In the genomic region with DNA sequence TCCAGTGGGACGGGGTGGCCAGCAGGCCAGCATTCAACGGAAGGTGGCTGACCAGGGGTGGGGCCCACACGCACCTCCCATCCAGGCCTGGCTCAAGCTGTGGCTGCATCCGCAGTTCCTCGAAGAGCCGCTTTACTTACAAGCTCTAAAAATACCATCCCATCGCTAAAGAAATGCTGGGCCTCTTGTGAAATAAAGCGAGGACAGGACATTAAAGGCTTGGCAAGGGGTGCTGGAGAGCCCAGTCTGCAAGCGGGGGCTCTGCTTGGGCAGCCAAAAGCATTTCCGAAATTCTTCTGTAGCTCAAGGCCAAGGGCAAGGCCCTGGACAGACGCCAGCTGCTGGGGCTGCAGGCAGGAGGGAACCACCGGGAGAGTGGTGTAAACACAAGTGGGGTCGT, we compare ENCODE assay signal across 9 mouse cellular contexts. TPM values are rescaled to one million over a fixed set of nuclear protein-coding genes. Genes with fewer than 3 reads are reported as not detected.
A peak's percentile ranks its signal among the peaks of the same experiment; 100 is the strongest.
DNase-seq lines count a peak whose midpoint lies in the region; ATAC-seq and TF ChIP-seq lines count a peak whose summit lies in the region.
"Had no signal": no experiment of that assay in that cellular context is flagged by ENCODE, and none has a peak within 500 bp of the region (broad histone marks: within the 10 kb centered on the region; RNA-seq: fewer than 3 reads in every experiment).

No protein-coding gene starts in this region.

- 0 out of 2 replicates have a peak, but pooled peaks have one; percentile 18 for ATAC-seq in cerebellum, adult (ENCODE audit: insufficient number of reproducible peaks, low FRiP score, low TSS enrichment)
- ATAC-seq in forebrain, embryonic 16.5 days, result peak; percentile 37; the same call in 1 of the 2 replicates

- H3K27ac ChIP-seq in forebrain, embryonic 16.5 days (ENCODE audit: low read length), result peak overlapping the region; percentile 48; the same call in 1 of the 2 replicates
- H3K27ac ChIP-seq in liver, adult 2 months (replicated peaks; ENCODE audit: insufficient read depth, low read depth, low read length), result peak overlapping the region; percentile 40
- peak overlapping the region; percentile 37 for H3K27ac ChIP-seq in small intestine, adult 2 months (ENCODE audit: insufficient read depth, low read depth, low read length)
- H3K27ac ChIP-seq: macrophage had no signal

- no peaks in the 10 kb centered on the region; the same call in 1 of the 2 replicates for H3K9me3 ChIP-seq in E14TG2a.4 (ENCODE audit: low read length)
- H3K9me3 ChIP-seq in forebrain, embryonic 16.5 days (ENCODE audit: control insufficient read depth, low read length), result no peaks in the 10 kb centered on the region

- H3K36me3 ChIP-seq in E14TG2a.4 (ENCODE audit: insufficient read depth, low read length), result peaks cover 65% of the 10 kb centered on the region
- no peaks in the 10 kb centered on the region for H3K36me3 ChIP-seq in forebrain, embryonic 16.5 days (ENCODE audit: control insufficient read depth, insufficient read depth)
- no peaks in the 10 kb centered on the region for H3K36me3 ChIP-seq in liver, adult 2 months (ENCODE audit: control insufficient read depth, insufficient read depth, low read length)
- H3K36me3 ChIP-seq in small intestine, adult 2 months (ENCODE audit: control insufficient read depth, insufficient read depth, low read length), result no peaks in the 10 kb centered on the region

- no peak for TF ChIP-seq CTCF in E14TG2a.4 (conservative IDR thresholded peaks at IDR 0.05; ENCODE audit: low read length)
- TF ChIP-seq CTCF in liver, adult 2 months (IDR thresholded peaks at IDR 0.05; ENCODE audit: low read depth, low read length), result no peak
- TF ChIP-seq CTCF in small intestine, adult 2 months (IDR thresholded peaks at IDR 0.05; ENCODE audit: extremely low read depth, insufficient read length, insufficient replicate concordance, low read depth, low read length), result no peak

- H3K4me2 ChIP-seq in forebrain, embryonic 16.5 days (ENCODE audit: low read length), result no peak overlapping the region

- no peaks in the 10 kb centered on the region for H3K79me2 ChIP-seq in liver, adult 2 months (ENCODE audit: control insufficient read depth, insufficient read depth, low read length)

- WGBS in forebrain, embryonic 16.5 days, result 38% methylated on average over 13 of the region's 13 CpGs
- 57% methylated on average over 13 of the region's 13 CpGs for WGBS in liver, adult 2 months
- WGBS in small intestine, adult 2 months, result 49% methylated on average over 13 of the region's 13 CpGs

- TF ChIP-seq POLR2A in liver, adult 2 months (IDR thresholded peaks at IDR 0.05; ENCODE audit: extremely low read depth, insufficient read depth, low read length), result no peak
- no peak for TF ChIP-seq POLR2A in small intestine, adult 2 months (IDR thresholded peaks at IDR 0.05; ENCODE audit: low read depth, low read length)

- H3K4me3 ChIP-seq in E14TG2a.4 (replicated peaks; ENCODE audit: low read length), result peak overlapping the region; percentile 35
- no peak overlapping the region for H3K4me3 ChIP-seq in forebrain, embryonic 16.5 days (replicated peaks; ENCODE audit: low read length)
- no peak overlapping the region for H3K4me3 ChIP-seq in liver, adult 2 months (ENCODE audit: insufficient read depth, low read depth, low read length)
- H3K4me3 ChIP-seq in small intestine, adult 2 months (ENCODE audit: low read depth, low read length), result no peak overlapping the region

- H3K27me3 ChIP-seq in E14TG2a.4 (ENCODE audit: insufficient read depth, low read length), result no peaks in the 10 kb centered on the region
- H3K27me3 ChIP-seq in forebrain, embryonic 16.5 days (replicated peaks; ENCODE audit: control insufficient read depth, insufficient read depth, low read length), result no peaks in the 10 kb centered on the region
- no peaks in the 10 kb centered on the region for H3K27me3 ChIP-seq in liver, adult 2 months (ENCODE audit: control insufficient read depth, insufficient read depth, low read length)
- H3K27me3 ChIP-seq in small intestine, adult 2 months (ENCODE audit: control insufficient read depth, insufficient read depth, low read length), result no peaks in the 10 kb centered on the region

- no peak overlapping the region for H3K9ac ChIP-seq in forebrain, embryonic 16.5 days (replicated peaks; ENCODE audit: low read depth, low read length)
- H3K9ac ChIP-seq in liver, adult 2 months (ENCODE audit: low read depth, low read length), result no peak overlapping the region

- peaks cover 94% of the 10 kb centered on the region for H3K4me1 ChIP-seq in E14TG2a.4 (replicated peaks; ENCODE audit: low read depth, low read length)
- H3K4me1 ChIP-seq in forebrain, embryonic 16.5 days (replicated peaks; ENCODE audit: control insufficient read depth, insufficient read depth, low read length), result peaks cover 16% of the 10 kb centered on the region
- 0 out of 2 replicates have a peak, but pooled peaks cover 3% of the 10 kb centered on the region for H3K4me1 ChIP-seq in liver, adult 2 months (ENCODE audit: control insufficient read depth, insufficient read depth, low read length)
- H3K4me1 ChIP-seq in small intestine, adult 2 months (ENCODE audit: control insufficient read depth, insufficient read depth, insufficient read length, low read length), result peaks cover 31% of the 10 kb centered on the region

- no peak for DNase-seq in cerebellum, adult 8-10 months
- DNase-seq in heart, postnatal 4 days, result peak; percentile 88
- DNase-seq in liver, adult 2 months (ENCODE audit: extremely low read depth, low read depth, low spot score), result peak; percentile 18
- DNase-seq in embryo, embryonic 10 days (ENCODE audit: low spot score), result no peak

RNA-seq across cellular contexts. Expression of a gene that starts 59.7 kb away (rescaled TPM):
- polyA plus RNA-seq in forebrain, embryonic 16.5 days (2015; fragmentation: Nextera tagmentation; extraction: Ambion mirVana), result 26.5 and 27.6 TPM in 2 replicates
- 1 to 10 TPM; 7.5 to 7.7 TPM for total RNA-seq in heart, postnatal 4 days (2021)
- 0.37 and 0.54 TPM in 2 replicates for total RNA-seq in liver, adult 2 months (2014; rRNA removed)
- 0.91 and 1.3 TPM in 2 replicates for polyA plus RNA-seq in liver, adult 2 months (2012; rRNA removed)
- polyA plus RNA-seq in small intestine, adult 2 months (2012; rRNA removed), result 13.1 and 15.3 TPM in 2 replicates
- polyA plus RNA-seq: macrophage had no signal

Comparison
In these comparisons a context has a peak if more than half of its experiments do, and no peak if none do; other contexts are left out.
1. DNase-seq: peak in heart, postnatal 4 days (single experiment) and liver, adult 2 months (single experiment); none in cerebellum, adult 8-10 months (single experiment) and embryo, embryonic 10 days (single experiment).
2. Peak in every context shown above with its lines, with median percentiles within 50 percentile points of each other: H3K27ac ChIP-seq.